Mouse (Mus musculus): Measurements from ENCODE around the gene Spryd3.
"Not testable (repeated sequence)": the region's sequence is repeated elsewhere in the genome, so short reads cannot be mapped to it uniquely, and the experiment has no call there.

Spryd3 gene

GRCm38 (mm10) chr15:102097147-102097915 lies 38.7 kb downstream of the Spryd3 start:
- no peak for DNase-seq

- DNase-seq = no peak
Measured at GRCm38 (mm10) chr15:102094988-102095387, 41.0 kb downstream of the Spryd3 start.

GRCm38 (mm10) chr15:102094157-102094556 lies 41.9 kb downstream of the Spryd3 start:
- no peak for DNase-seq

- DNase-seq = peak; percentile 65
Measured at GRCm38 (mm10) chr15:102092222-102092621, 43.8 kb downstream of the Spryd3 start.

GRCm38 (mm10) chr15:102091688-102092087 lies 44.3 kb downstream of the Spryd3 start:
- DNase-seq = no peak

DNA sequence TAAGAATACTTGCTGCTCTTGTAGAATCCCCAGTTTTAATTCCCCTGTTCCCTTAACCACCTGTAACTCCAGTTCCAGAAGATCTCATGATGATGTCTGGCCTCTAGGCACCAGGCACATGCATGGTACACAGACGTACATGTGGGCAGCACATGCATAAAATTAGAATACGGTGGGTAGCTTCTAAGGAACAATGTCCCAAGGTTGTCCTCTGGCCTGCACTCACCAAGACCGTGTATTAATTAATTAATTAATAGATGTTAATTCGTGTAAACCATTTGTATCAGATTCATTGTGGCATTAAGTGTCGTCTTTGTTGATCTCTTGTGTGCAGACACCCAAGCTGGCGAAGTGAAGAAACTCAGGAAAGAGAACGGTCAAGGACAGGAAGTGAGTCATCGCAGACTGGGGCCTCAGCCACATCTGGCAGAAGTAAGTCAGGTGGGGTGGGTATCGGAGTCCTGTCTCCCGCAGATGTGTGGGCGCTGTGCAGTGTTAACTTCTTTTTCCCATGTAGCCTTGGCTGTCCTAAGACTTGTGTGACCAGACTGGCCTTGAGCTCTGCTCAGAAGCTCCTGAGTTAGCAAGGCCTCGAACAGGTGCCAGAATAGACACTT lies 44.9 kb downstream of the Spryd3 start:
- peak; percentile 52 for DNase-seq

- no peak for DNase-seq
Measured at GRCm38 (mm10) chr15:102089914-102090585, 46.0 kb downstream of the Spryd3 start.

GRCm38 (mm10) chr15:102083028-102083427 lies 53.0 kb downstream of the Spryd3 start:
- DNase-seq = no peak

GRCm38 (mm10) chr15:102082148-102082547 lies 53.9 kb downstream of the Spryd3 start:
- no peak for DNase-seq

DNA sequence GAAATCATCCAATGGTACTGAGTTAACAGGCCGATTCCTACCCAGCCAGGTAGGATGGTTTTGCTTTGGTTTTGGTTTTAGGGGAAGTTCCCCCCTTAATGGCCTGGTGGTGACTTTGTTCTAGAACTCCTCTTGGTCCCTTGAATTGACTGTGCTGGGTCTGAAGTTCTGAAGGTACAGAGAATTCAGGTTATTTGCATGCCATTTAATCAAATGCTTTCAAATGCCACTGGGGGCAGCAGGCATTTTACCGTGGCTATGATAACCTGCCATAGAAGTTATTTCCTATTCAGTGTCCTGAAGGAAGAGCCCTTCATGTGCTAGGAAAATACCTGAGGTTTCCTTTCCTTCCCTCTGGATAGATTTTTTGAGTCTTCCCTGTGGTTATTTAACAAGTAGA lies 55.6 kb downstream of the Spryd3 start:
- DNase-seq = no peak

DNA sequence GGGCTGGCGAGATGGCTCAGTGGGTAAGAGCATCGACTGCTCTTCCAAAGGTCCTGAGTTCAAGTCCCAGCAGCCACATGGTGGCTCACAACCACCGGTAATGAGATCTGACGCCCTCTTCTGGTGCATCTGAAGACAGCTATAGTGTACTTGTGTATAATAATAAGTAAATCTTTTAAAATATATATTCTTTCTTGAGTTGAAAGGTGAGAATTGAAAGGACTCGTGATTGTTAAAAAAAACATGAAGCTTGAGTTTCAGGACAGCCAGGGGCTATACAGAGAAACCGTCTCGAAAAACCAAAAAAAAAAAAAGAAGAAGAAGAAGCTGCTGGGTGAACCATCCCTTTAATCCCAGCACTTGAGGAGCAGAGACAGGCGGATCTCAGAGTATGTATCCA lies 56.1 kb downstream of the Spryd3 start:
- DNase-seq = not testable (repeated sequence)

DNA sequence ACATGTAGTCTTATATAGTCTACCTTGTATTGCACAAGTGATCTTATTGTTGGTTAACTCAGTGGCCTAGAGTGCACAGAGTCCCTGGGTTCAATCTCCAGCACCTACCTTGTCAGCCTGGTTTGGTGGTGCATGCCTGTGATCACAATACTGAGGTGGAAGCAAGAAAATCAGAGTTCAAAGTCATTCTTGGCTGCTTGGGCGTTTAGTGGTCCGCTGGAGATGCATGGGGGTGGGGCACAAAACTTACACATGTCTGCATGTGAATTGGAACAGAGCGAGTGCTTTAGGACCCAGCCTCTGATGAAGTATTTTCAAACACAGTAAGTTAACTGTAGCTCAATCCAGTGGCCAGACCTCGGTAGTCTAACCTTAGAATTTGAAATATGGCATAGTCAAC lies 56.8 kb downstream of the Spryd3 start:
- DNase-seq = no peak

GRCm38 (mm10) chr15:102077111-102077677 lies 58.8 kb downstream of the Spryd3 start:
- DNase-seq = no peak

GRCm38 (mm10) chr15:102074876-102075585 lies 61.0 kb downstream of the Spryd3 start:
- DNase-seq = peak; percentile 26

DNA sequence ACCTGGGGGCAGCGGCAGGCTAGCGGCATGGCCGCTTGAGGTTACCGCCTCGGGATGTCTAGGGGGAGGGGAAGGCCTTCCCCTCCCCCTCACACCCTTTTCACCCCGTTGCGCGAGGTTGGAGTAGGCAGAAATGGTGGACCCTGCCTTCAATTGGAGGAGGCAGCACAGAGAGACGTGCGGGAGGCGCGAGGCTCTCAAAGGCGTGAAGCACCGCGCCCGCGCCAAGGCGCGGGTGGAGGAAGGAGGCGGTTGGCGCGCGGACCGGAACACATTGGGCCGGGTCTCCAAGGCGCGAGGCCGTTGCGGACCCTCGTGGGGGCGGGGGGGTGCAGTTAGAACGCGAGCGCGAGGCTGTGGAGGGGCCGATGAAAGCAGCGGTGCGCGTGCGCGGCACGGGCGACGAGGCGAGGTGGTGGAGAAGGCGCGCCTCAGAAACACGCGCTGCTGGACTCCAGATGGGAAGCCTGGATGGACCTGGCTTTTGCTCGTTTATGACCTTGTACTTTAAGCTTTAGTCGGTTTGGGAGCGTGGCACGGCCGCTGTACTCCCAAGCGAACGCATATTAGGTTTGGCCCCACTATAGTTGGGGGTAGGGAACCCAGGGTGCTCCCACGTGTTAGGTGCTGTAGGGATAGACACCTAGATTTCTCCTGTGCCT lies 61.8 kb downstream of the Spryd3 start:
- DNase-seq = peak; percentile 49

DNA sequence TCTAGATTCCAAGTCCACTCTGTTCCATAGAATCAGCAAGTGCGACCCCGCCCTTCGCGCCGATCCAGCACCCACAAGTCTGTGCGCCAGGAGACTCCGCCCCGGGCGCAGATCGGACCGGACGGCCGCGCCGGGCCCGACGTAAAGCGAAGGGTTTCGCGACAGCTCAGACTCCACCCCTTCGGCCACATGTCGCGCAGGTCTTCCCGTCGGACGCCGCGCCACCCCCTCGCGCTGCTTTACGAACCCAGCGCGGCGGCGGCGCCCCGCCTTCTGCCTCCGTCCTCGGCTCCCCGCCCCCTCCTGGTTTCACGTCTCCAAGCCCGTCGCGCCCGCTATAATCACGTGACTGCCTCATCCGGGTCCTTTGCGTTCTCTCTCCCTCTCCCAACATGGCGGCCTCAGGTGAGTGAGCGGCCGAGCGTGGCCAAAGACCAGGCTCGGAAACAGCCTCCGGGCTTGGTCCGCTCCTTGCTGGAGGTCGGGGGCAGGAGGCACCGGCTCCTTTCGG lies 62.4 kb downstream of the Spryd3 start, which contains the start of gene Eif4b:
Gene Eif4b (plus strand): TSS at position 215 of the 511 bp plus-strand sequence.
- peak; percentile 100 for DNase-seq

GRCm38 (mm10) chr15:102072963-102073558 lies 63.0 kb downstream of the Spryd3 start:
- DNase-seq = no peak

- no peak for DNase-seq
Measured at GRCm38 (mm10) chr15:102070476-102071467, 65.3 kb downstream of the Spryd3 start.
